Mouse (Mus musculus) embryonic facial prominence, embryonic 14.5 days (tissue): ENCODE measurements around the gene Gadl1. TPM values are rescaled to one million over a fixed set of nuclear protein-coding genes. Genes with fewer than 3 reads are reported as not detected.

Experiments
- ATAC-seq: fragments of 200-750 bp; cut with Nextera tagmentation; 2 replicates; pipeline ENCODE4 v1.8.0; 2017; ENCODE audit warnings: low read depth, moderate number of reproducible peaks, moderate TSS enrichment
- DNase-seq: peaks from one replicate; pipeline ENCODE4 v3.0.0-alpha.2; 2015; ENCODE audit warnings: low spot score
- H3K27ac ChIP-seq: fragments of 300-500 bp; sonication (generic); replicated peaks from 2 replicates; pipeline ENCODE4 v1.5.1; 2014; ENCODE audit warnings: low read depth, mild to moderate bottlenecking, low read length, moderate library complexity
- H3K27me3 ChIP-seq: fragments of 300-500 bp; sonication (generic); replicated peaks from 2 replicates; pipeline ENCODE4 v1.6.1; 2014; ENCODE audit warnings: low read length; ENCODE audit not compliant: control insufficient read depth, insufficient read depth
- H3K36me3 ChIP-seq: fragments of 300-500 bp; sonication (generic); 2 replicates; pipeline ENCODE4 v1.6.1; 2014; ENCODE audit warnings: low read length, mixed read lengths; ENCODE audit not compliant: control insufficient read depth, insufficient read depth
- H3K4me1 ChIP-seq: fragments of 300-500 bp; sonication (generic); 2 replicates; pipeline ENCODE4 v1.6.1; 2014; ENCODE audit warnings: antibody characterized with exemption, low read length; ENCODE audit not compliant: control insufficient read depth, insufficient read depth
- H3K4me2 ChIP-seq: fragments of 300-500 bp; sonication (generic); 2 replicates; pipeline ENCODE4 v1.6.1; 2014; ENCODE audit warnings: low read depth, mild to moderate bottlenecking, low read length, moderate library complexity, mixed read lengths
- H3K4me3 ChIP-seq: fragments of 300-500 bp; sonication (generic); 2 replicates; pipeline ENCODE4 v1.5.1; 2014; ENCODE audit warnings: low read depth, mild to moderate bottlenecking, low read length
- H3K9ac ChIP-seq: fragments of 300-500 bp; sonication (generic); 2 replicates; pipeline ENCODE4 v1.6.1; 2014; ENCODE audit warnings: low read depth, mild to moderate bottlenecking, low read length, moderate library complexity, mixed read lengths
- H3K9me3 ChIP-seq: fragments of 300-500 bp; sonication (generic); 2 replicates; pipeline ENCODE4 v1.6.1; 2016; ENCODE audit warnings: low read length; ENCODE audit not compliant: control insufficient read depth
- WGBS: fragments of 180-500 bp; shearing (Covaris S2); extraction: QIAGEN DNeasy Blood & Tissue Kit; methylation state at CpG from one replicate; pipeline ENCODE4 v1.1.7; 2014; 5-methylcytosine and 5-hydroxymethylcytosine counted together
- polyA plus RNA-seq: library from polyadenylated mRNA; unstranded; fragments of >200 nt; fragmentation: Nextera tagmentation; extraction: Ambion mirVana; gene quantifications from 2 replicates; pipeline ENCODE4 v1.2.1, GENCODE M21; 2014

Gene Gadl1
- polyA plus RNA-seq, 1 experiment from 2014 or later, result 2.5 TPM

DNA sequence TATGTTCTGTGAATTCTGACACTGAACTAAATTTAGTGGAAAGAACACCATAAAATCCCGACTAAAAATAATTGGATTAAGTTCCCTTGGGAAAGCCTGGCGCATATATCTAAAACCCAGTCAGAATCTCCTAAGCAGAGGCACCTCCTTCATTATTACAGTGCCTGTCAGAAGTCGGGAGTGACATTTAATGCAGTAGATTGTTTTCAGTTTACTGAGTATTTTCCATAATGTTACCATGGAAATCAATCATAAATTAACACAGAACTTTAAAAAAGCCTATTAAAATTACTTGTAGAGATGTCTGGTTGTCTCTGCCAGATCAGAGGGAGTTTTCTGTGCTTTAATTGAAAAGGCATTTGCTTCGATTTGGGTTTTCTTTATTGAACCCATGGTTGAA is 33.2 kb downstream of the Gadl1 start:
- no peaks in the 10 kb centered on the region for H3K9me3 ChIP-seq
- no peaks in the 10 kb centered on the region for H3K27me3 ChIP-seq
- H3K4me1 ChIP-seq, result peaks cover 9% of the 10 kb centered on the region; the same call in 1 of the 2 replicates
- H3K4me3 ChIP-seq, result no peak overlapping the region
- no peak overlapping the region for H3K27ac ChIP-seq
- no peaks in the 10 kb centered on the region for H3K36me3 ChIP-seq
- no peak overlapping the region for H3K4me2 ChIP-seq
- H3K9ac ChIP-seq, result no peak overlapping the region
- no peak for DNase-seq
- WGBS, result 47% methylated on average over 4 of the region's 4 CpGs
- no peak for ATAC-seq

DNA sequence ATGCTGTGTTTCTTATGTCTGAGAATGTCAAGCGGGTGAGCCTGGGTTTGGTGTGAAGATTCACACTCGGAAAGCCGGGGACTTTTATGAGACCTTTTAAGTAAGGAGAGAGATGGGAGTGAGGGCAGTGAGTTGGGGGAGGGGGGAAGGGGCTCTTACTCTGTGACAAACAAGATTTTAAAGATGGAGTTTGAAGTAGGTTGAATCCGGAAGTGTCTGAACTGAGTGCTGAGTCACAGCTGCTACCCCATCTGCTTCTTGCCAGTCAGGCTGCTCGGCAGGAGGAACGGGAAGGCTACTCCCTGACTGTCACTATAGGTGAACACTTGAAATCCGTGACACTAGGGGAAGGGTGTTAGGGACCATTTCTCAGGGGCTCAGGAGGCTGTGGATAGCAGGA is 33.7 kb downstream of the Gadl1 start:
- H3K4me1 ChIP-seq, result peaks cover 9% of the 10 kb centered on the region; the same call in 1 of the 2 replicates
- H3K4me2 ChIP-seq, result no peak overlapping the region
- H3K4me3 ChIP-seq, result no peak overlapping the region
- no peaks in the 10 kb centered on the region for H3K36me3 ChIP-seq
- DNase-seq (peak; percentile 31), ATAC-seq (no peak)
- WGBS, result 33% methylated on average over 7 of the region's 7 CpGs
- no peaks in the 10 kb centered on the region for H3K27me3 ChIP-seq
- no peak overlapping the region for H3K9ac ChIP-seq
- no peak overlapping the region for H3K27ac ChIP-seq
- no peaks in the 10 kb centered on the region for H3K9me3 ChIP-seq

DNA sequence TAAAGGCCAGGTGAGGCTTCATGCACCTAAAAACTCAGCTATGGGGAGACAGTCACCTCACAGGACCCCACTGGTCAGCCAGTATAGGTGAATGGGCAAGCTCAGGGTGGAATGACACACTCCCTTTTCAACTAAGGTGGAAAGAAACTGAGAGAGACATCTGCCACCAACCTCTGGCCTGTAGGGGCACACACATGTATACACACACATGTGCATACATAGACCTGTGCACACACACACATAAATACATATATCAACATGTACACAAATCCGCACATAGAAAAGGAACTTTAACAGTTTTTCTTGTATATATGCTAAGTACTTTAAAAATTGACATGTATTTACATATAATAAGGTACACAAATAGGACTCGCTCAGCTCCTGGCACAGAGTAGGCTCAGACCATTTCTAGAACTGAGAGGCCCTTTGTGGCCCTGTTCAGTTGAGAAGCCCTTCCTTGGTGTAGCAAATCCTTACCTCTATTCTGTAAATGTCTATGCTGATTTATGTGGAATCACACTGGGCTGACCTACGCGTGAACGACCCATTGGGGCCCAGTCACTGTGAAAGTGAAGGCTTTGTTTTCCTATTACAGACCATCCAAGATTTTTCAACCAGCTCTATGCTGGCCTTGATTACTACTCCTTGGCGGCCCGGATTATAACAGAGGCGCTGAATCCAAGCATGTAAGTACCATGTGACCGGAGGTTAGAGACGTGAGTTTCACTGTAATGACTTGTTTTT is 34.5 kb downstream of the Gadl1 start:
- Histone ChIP-seq H3K36me3 (no peaks in the 10 kb centered on the region), H3K27ac (no peak overlapping the region), H3K4me1 (peaks cover 9% of the 10 kb centered on the region; the same call in 1 of the 2 replicates), H3K9me3 (no peaks in the 10 kb centered on the region), H3K9ac (no peak overlapping the region), H3K27me3 (no peaks in the 10 kb centered on the region), H3K4me2 (no peak overlapping the region), H3K4me3 (no peak overlapping the region)
- WGBS, result 91% methylated on average over 10 of the region's 10 CpGs
- DNase-seq (no peak), ATAC-seq (no peak)

DNA sequence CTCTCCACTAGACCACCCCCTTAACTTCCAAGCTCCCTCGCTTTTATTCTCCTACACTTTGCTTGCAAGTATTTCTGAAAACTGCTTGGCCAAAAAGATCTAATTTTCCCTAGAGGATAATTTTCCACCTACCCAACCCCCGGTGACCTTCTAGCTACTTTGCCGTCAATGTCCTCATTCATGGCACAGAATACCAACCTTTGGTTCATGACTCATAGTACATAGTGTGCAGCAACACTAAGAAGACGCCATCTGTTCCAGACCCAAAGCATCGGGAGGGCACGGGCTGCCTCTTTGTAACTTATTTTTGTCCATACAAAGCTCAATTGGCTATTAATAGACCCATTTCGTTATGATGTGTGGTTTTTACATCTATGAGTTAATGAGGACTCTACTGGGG is 55.8 kb downstream of the Gadl1 start:
- H3K9ac ChIP-seq, result no peak overlapping the region
- no peaks in the 10 kb centered on the region for H3K27me3 ChIP-seq
- ATAC-seq (no peak), DNase-seq (no peak)
- H3K4me1 ChIP-seq, result no peaks in the 10 kb centered on the region
- H3K4me3 ChIP-seq, result no peak overlapping the region
- H3K9me3 ChIP-seq, result no peaks in the 10 kb centered on the region
- H3K36me3 ChIP-seq, result no peaks in the 10 kb centered on the region
- no peak overlapping the region for H3K27ac ChIP-seq
- no peak overlapping the region for H3K4me2 ChIP-seq
- 81% methylated on average over 7 of the region's 7 CpGs for WGBS

DNA sequence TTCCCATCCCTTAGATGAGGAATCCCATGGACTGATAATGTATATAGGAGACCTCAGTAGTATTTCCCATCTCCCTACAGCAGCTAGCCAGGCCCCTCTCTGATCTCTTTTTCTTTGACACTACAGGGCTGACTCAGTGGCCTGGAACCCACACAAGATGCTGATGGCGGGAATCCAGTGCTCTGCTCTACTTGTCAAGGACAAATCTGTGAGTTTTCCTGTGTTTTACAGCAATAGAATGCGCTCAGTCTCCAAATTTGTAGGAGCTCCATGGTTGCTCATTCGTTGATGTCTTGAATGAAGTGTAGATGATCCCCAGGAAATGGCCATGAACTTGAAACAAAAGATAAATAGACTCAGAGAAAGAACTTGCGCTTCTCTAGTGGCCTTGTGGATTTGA is 56.9 kb downstream of the Gadl1 start:
- Histone ChIP-seq H3K36me3 (no peaks in the 10 kb centered on the region), H3K4me2 (no peak overlapping the region), H3K4me1 (no peaks in the 10 kb centered on the region), H3K9me3 (no peaks in the 10 kb centered on the region), H3K9ac (no peak overlapping the region), H3K27me3 (no peaks in the 10 kb centered on the region), H3K27ac (no peak overlapping the region), H3K4me3 (no peak overlapping the region)
- WGBS, result 75% methylated on average over 4 of the region's 4 CpGs
- ATAC-seq (no peak), DNase-seq (no peak)

DNA sequence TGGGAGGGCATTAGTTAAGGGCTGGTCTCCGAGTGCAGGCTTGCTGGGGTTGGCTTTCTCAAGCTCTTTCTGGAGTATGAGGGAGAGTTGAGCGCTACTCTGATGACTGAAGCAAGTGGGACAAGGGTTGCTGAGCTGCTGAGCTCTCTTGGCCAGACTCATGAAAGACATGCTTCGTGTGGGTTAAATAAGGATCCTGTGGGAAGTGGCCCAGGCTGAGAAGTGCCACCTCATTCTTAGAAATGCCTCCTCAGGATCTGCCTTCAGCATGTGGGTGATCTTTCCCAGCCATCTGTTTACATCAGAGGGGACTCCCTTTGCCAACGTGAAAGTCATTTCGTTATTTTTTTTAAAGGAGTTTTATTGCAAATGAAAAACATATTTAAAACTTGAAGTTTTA is 57.5 kb downstream of the Gadl1 start:
- no peaks in the 10 kb centered on the region for H3K36me3 ChIP-seq
- H3K27me3 ChIP-seq, result no peaks in the 10 kb centered on the region
- WGBS, result 54% methylated on average over 5 of the region's 5 CpGs
- no peak for ATAC-seq
- peak; percentile 24 for DNase-seq
- H3K4me3 ChIP-seq, result no peak overlapping the region
- H3K4me1 ChIP-seq, result no peaks in the 10 kb centered on the region
- H3K27ac ChIP-seq, result no peak overlapping the region
- no peaks in the 10 kb centered on the region for H3K9me3 ChIP-seq
- no peak overlapping the region for H3K4me2 ChIP-seq
- H3K9ac ChIP-seq, result no peak overlapping the region

DNA sequence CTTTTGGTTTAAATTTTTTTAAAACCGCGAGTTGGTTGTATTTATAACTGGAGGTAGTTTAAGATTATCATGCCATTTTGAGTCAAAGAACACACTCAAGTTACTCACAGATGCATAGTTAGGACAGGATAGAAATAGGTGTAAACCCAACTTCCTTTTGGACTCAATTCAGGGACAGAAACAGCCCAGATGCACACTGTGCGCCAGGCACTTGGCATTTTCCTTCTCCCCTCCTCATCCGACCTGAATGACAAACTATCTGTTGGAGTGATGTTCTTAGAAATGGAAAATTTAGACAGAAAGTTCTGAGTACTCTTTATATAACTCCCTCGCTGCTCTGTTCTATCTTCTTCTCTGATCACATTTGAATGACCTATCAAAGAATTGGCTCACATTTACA is 58.4 kb downstream of the Gadl1 start:
- WGBS, result 85% methylated on average over 5 of the region's 5 CpGs

DNA sequence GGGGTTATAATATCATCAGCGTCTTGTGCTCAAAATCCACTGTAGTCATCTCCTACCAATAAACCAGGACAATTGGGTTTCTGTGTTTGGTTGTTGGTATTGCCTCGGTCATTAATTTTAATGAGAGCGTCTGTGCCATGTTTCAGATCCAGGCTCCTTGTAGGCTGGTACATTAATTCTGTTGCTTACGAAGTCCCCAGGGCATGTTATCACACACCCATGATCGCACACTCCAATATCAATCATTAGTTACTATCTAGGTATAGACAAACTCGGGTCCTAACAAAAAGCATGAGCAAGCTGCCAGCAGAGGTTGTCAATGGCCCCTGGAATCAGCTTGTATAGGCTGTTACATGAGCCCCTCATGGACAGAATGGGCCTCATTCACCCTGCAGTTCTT is 67.6 kb downstream of the Gadl1 start:
- no peak for ATAC-seq
- Histone ChIP-seq H3K27me3 (no peaks in the 10 kb centered on the region), H3K36me3 (no peaks in the 10 kb centered on the region), H3K4me2 (no peak overlapping the region), H3K4me3 (no peak overlapping the region), H3K9me3 (0 out of 2 replicates have a peak, but pooled peaks cover 3% of the 10 kb centered on the region), H3K9ac (no peak overlapping the region), H3K27ac (no peak overlapping the region), H3K4me1 (no peaks in the 10 kb centered on the region)
- DNase-seq, result no peak
- 85% methylated on average over 6 of the region's 6 CpGs for WGBS

More for the DNA sequence above, 58.4 kb downstream of the Gadl1 start:
- H3K4me1 ChIP-seq, result no peaks in the 10 kb centered on the region
- ATAC-seq, result no peak
- H3K9ac ChIP-seq, result no peak overlapping the region
- H3K36me3 ChIP-seq, result no peaks in the 10 kb centered on the region
- H3K27me3 ChIP-seq, result no peaks in the 10 kb centered on the region
- no peak overlapping the region for H3K27ac ChIP-seq
- no peak for DNase-seq
- H3K4me2 ChIP-seq, result no peak overlapping the region
- H3K9me3 ChIP-seq, result no peaks in the 10 kb centered on the region
- H3K4me3 ChIP-seq, result no peak overlapping the region

DNA sequence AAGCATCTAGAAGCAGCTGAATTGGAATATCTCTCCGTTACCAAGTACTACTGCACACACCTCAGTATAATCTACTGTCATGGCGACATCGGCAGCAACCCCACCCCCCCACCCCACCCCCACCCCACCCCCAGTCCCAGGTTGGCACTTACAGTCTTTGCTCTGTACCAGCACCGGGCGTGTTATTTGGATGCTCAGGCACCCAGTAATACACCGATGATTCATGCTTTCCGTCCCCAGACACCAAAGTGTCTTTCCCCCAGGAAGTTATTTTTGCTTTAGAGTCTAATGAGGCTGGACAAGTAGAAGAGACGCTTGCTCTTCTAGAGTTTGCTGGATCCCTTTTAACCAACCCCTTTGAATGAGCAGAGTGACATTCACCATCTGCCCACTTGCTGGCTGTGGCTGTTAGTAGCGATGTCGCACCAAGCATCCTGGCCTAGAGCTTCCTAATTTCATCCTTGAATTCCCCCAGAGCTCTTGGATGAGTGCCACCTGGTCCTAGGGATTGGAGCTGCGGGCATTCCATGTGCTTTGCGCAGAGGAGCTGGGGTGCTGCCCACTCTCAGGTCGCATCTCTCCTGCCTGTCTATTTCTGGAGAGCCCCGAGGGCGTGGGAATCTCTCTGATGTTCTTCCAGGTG is 68.5 kb downstream of the Gadl1 start:
- no peak overlapping the region for H3K4me3 ChIP-seq
- H3K4me1 ChIP-seq, result no peaks in the 10 kb centered on the region
- DNase-seq, result peak; percentile 19
- H3K36me3 ChIP-seq, result no peaks in the 10 kb centered on the region
- no peak for ATAC-seq
- WGBS, result 79% methylated on average over 15 of the region's 15 CpGs
- H3K4me2 ChIP-seq, result no peak overlapping the region
- H3K9me3 ChIP-seq, result 0 out of 2 replicates have a peak, but pooled peaks cover 3% of the 10 kb centered on the region
- H3K27me3 ChIP-seq, result no peaks in the 10 kb centered on the region
- no peak overlapping the region for H3K9ac ChIP-seq
- H3K27ac ChIP-seq, result no peak overlapping the region
